Mouse (Mus musculus) embryo, embryonic 11.5 days (tissue): ENCODE measurements around the gene Skp2.

ENCODE experiments used
- DNase-seq: peaks from one replicate; pipeline ENCODE4 v3.0.0-alpha.2; 2012; ENCODE audit warnings: low read depth, low spot score

Skp2 gene

GRCm38 (mm10) chr15:9114131-9114530 lies 41.1 kb downstream of the Skp2 start:
- no peak for DNase-seq

GRCm38 (mm10) chr15:9113556-9113955 lies 41.7 kb downstream of the Skp2 start:
- no peak for DNase-seq

GRCm38 (mm10) chr15:9111648-9112047 lies 43.6 kb downstream of the Skp2 start:
- no peak for DNase-seq

- no peak for DNase-seq
Observed at GRCm38 (mm10) chr15:9110526-9111347, 44.5 kb downstream of the Skp2 start.

- no peak for DNase-seq
Observed at GRCm38 (mm10) chr15:9106303-9107074, 48.7 kb downstream of the Skp2 start.

- no peak for DNase-seq
Observed at GRCm38 (mm10) chr15:9100446-9101077, 54.7 kb downstream of the Skp2 start.

- no peak for DNase-seq
Observed at GRCm38 (mm10) chr15:9096865-9097264, 58.4 kb downstream of the Skp2 start.

GRCm38 (mm10) chr15:9094366-9094750 lies 60.9 kb downstream of the Skp2 start:
- no peak for DNase-seq

- DNase-seq = no peak
Observed at GRCm38 (mm10) chr15:9093598-9094365, 61.4 kb downstream of the Skp2 start.

- no peak for DNase-seq
Observed at GRCm38 (mm10) chr15:9090662-9091061, 64.6 kb downstream of the Skp2 start.

- no peak for DNase-seq
Observed at GRCm38 (mm10) chr15:9089136-9089720, 66.0 kb downstream of the Skp2 start.

GRCm38 (mm10) chr15:9088683-9089072 lies 66.5 kb downstream of the Skp2 start:
- DNase-seq = no peak

- DNase-seq = no peak
Observed at GRCm38 (mm10) chr15:9087895-9088682, 67.1 kb downstream of the Skp2 start.

- DNase-seq = no peak
Observed at GRCm38 (mm10) chr15:9087421-9087820, 67.8 kb downstream of the Skp2 start.

GRCm38 (mm10) chr15:9086813-9087212 lies 68.4 kb downstream of the Skp2 start:
- DNase-seq = no peak

- DNase-seq = no peak
Observed at GRCm38 (mm10) chr15:9082753-9083152, 72.5 kb downstream of the Skp2 start.

- DNase-seq = no peak
Observed at GRCm38 (mm10) chr15:9081294-9081693, 73.9 kb downstream of the Skp2 start.

- DNase-seq = no peak
Observed at GRCm38 (mm10) chr15:9080206-9080605, 75.0 kb downstream of the Skp2 start.

GRCm38 (mm10) chr15:9079626-9080025 lies 75.6 kb downstream of the Skp2 start:
- no peak for DNase-seq

- no peak for DNase-seq
Observed at GRCm38 (mm10) chr15:9078481-9079300, 76.5 kb downstream of the Skp2 start.
